Mouse (Mus musculus) intestine, embryonic 16.5 days (tissue): ENCODE measurements around the gene Fstl1. TPM values are rescaled to one million over a fixed set of nuclear protein-coding genes. Genes with fewer than 3 reads are reported as not detected.

Source experiments
- polyA plus RNA-seq: library from polyadenylated mRNA; unstranded; fragments of >200 nt; fragmentation: Nextera tagmentation; extraction: Ambion mirVana; gene quantifications from 2 replicates; pipeline ENCODE4 v1.2.1, GENCODE M21; 2015

Fstl1 gene
- polyA plus RNA-seq, 1 experiment from 2014 or later: 225 TPM

Other genes starting within 250 kb of the Fstl1 start
- 16.4 and 17.3 TPM in 2 replicates for gene Gtf2e1, start 237.1 kb upstream of the Fstl1 start, polyA plus RNA-seq
- gene Rabl3, start 237.0 kb upstream of the Fstl1 start, polyA plus RNA-seq: 30.2 and 31.0 TPM in 2 replicates
- 1.2 TPM in 2 replicates for gene Hgd, start 196.7 kb upstream of the Fstl1 start, polyA plus RNA-seq
- 58.1 and 60.9 TPM in 2 replicates for gene Ndufb4, start 122.4 kb upstream of the Fstl1 start, polyA plus RNA-seq
- 3.1 and 4.3 TPM in 2 replicates for gene Gm36028, start 84.3 kb downstream of the Fstl1 start, polyA plus RNA-seq
- 33.5 and 37.7 TPM in 2 replicates for gene Lrrc58, start 91.5 kb downstream of the Fstl1 start, polyA plus RNA-seq
- 0.13 and 0.15 TPM in 2 replicates for gene Gpr156, start 139.6 kb downstream of the Fstl1 start, polyA plus RNA-seq